Mouse (Mus musculus): ENCODE results near the gene Cdkn2aipnl.

The Cdkn2aipnl gene

DNA sequence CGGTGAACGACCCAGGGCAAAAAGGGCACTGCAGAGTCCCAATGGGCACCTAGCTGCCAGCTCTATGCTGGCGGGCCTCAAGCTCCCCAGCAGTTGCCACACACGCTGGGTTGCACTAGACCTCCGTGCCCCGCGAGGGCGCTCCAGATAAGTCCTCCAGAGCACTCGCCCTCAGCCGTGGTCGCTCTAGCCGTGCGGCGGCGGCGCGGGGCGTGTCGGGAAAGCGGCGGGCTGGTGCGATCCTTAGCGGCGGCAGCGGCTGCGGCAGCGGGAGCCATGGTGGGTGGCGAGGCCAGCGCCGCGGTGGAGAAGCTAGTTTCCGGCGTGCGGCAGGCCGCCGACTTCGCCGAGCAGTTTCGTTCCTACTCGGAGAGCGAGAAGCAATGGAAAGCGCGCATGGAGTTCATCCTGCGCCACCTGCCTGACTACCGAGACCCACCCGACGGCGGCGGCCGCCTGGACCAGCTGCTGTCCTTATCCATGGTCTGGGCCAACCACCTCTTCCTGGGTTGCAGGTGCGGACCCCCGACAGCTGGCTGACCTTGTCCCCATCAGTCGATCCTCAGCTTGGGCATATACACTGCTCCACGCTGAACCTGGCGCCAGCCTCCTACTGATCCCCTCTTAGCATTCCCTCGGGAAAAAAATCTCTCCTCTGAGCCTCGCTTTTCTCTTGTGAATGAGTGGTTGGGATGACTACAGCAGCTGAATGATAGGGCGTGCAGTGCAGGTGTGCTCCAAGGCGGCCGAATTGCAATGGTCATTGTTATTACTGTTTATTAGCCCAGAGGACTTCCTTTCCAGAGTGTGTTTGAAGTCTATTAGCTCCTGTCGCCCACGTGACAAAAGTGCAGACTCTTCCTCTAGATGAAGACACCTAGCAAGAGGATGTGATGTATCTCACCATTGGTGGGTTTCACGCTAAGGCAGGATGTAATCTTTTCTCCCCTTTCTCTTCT is at the start of gene Cdkn2aipnl:
Gene Cdkn2aipnl, plus strand, starts transcription at position 219 of the 959 bp plus-strand sequence.
- DNase-seq, result peak; percentile 92 to 95

DNA sequence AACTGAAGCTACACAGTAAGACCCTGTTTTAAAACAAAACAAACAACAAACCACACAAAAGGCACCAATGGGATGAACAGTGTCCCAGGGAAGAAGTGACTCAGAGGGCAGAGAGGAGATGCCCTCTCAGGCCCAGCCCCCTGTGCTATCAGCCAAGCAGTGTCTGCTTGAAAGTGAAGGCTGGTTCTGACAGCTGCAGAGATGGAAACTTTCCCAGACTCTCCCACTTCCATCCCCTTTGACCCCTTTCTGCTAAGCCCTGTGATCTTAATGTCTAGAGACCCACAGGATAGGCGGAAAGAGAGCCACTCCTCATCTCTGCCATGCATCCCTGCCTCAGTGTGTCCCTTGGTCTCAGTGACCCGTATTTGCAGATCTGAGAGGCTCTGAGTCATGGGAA is 49.5 kb upstream of the Cdkn2aipnl start:
- no peak for DNase-seq

DNA sequence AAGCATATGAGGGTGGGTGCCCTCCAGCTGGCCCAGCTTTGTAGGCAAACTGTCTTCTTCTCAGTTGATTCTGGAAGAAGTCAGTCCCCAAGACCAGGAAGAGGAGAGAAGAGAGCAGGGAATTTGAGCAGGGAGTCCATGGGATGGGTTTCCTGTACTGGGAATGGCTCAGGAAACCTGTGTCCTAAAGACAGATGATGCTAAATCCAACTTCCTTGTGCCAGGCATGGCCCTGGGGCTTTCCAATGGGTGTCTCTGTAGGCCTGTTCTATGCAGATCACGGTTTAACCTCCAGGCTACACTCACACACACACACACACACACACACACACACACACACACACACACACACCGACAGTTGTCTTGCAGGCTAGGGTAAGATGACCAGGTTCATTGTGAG is 48.9 kb upstream of the Cdkn2aipnl start:
- no peak for DNase-seq

DNA sequence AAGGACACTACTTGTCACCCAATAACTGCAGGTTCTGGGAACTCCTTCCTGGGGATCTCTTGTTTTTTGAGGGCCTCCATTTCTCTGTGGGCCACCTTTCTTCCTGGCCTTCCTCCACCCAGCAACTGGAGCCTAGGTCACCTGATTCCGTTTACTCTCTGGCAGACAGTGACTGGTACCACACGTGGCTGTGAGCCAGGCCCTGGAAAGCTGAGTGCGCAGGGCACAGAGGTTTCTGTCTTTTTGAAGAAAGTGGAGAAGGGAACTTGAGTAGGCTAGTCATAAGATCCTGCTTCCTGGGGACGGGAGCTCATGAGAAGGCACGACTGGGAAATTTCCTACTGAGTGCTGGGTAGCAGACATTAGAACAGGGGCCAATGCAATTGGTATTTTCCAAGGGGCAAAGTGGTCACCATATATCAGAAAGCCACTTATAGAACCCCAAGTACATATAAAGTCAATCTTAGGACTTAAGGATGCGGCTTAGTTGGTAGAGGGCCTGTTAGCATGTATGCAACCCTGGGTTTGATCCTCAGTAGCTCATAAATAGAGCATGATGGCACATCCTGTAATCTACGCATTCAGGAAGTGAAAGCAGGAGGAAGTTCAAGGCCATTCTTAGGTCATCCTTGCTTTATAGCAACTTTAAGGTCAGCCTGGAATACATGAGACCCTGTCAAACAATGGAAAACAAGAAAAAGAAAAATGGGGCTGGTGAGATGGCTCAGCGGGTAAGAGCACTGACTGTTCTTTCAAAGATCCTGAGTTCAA is 45.9 kb upstream of the Cdkn2aipnl start:
- DNase-seq, result no peak

DNA sequence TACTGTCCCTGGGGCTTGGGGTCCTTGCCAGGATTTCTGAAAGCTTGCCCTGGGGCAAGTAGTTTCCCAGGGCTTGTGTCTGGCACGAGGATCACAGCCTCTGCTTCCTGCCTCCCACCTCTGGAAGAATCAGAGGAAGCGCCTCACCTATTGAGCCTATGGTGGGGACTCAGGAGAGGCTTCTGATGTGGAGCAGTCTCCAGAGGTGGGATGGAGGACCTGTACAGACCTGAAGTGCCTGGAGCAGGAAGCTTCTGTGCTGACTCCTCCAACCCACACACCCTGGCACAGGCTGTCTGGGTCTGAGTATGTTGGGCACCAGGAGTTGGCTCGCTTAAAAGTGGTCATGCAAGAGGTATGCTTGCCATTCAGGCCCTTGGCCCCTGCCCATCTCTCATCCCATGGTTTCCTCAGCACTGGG is 45.0 kb upstream of the Cdkn2aipnl start:
- no peak for DNase-seq

DNA sequence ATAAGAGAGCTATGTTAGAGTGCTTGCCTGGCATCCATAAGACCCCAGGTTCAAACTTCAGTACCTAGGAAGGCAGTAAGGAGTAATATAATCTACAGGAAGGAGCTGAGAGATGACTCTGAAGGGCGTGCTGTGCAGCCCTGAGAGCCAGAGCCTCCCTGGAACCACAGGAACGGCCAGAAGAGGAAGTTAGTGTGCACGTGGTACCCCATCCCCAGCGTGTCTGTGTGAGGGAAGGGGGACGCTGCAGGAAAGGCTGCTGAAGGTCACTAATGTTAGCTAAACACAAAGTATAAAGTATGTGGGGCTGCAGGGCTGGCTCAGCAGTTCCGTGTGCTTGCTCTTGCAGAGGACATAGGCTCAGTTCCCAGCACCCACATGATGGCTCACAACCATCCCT is 41.9 kb upstream of the Cdkn2aipnl start:
- DNase-seq, result peak in 1 of 2 experiments; percentile 6

DNA sequence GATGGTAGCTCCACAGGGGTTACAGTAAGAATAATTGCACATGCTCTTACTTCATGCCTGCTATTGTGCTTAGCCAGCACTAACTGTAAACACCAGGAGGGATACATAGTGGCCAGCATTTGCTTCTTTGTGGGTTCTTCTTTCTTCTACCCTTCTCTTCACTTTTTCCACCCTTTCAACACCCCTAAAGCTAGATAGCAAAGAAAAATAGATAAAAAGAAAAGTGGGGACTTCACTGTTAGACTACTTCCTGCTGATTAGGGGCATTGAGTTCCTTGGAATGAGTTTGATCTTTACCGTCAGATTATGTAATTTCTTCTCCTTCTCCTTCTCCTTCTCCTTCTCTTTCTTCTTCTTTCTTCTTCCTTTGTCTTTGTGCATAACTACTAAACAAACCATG is 41.1 kb upstream of the Cdkn2aipnl start:
- DNase-seq, result no peak

DNA sequence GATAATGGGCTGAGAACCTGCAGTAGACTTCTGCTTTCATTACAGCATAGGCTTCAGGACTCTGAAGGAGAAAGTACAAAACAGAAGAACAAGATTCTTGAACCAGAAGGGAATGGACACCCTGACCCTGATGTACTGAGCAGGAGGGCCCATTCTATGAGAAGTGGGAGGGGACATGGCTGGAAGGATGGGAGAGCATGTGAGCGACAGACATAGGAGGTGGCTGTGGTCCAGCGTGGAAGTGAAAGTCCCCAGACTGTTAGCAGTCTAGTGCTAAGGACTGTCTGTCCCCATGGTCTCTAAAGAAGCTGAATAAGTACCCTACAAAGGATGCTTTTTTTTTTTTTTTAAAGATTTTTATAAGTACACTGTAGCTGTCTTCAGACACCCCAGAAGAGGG is 40.4 kb upstream of the Cdkn2aipnl start:
- no peak for DNase-seq

DNA sequence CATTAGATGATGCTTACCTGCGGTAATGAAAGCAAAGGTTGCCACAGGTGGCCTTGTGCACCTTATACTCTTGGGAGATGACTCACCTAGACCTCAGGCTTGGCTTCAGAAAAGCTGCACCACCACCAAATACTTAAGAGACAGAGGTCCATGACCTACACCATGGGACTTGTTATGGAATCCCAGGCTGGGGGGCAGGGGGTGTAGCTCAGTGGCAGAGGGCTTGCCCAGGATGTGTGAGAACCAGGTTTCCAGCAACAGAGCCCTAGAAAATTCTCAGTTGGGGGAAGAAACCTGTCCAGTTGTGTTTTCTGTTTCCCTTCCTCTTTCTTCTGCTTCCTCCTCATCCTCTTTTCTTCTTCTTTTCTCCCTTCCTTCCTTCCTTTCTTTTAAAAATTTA is 36.3 kb upstream of the Cdkn2aipnl start:
- no peak for DNase-seq

DNA sequence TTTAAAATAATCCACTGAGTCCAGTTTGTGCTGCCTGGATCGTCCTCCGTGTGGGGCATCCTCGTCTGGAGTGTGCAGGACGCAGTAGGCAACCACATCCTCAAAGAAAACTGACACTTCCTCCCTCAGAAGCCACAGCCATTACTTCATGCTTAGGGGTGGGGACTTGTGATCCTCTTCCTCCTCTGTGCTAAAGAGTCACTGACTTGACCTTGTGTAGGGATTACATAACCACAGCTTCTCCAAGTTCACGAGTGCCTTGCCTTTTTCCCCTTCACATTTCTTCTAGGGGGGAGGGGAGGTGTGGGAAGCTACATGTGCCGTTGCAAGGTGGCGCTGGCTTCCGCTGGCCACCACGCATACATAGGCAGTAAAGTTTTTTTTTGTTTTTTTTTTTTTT is 35.7 kb upstream of the Cdkn2aipnl start:
- DNase-seq, result peak; percentile 14 to 61

DNA sequence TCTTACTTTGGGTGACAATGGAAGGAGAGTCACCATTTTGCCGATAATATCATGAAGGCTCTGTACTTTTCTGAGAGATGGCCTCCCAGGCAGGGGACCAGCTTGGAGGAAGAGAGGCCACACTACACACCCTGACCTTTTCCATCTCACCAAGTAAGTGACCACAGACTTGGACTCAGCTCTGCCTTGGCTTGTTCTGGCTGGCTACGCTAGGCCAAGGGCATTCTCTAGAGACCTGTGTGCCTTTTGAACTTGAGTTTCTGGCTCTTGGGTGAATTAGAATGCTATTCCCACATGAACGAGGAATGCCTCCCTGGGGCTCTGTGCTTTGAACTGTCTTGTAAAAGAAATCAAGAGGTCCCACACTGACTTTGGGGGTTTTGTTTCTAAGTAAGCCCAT is 33.2 kb upstream of the Cdkn2aipnl start:
- no peak for DNase-seq

DNA sequence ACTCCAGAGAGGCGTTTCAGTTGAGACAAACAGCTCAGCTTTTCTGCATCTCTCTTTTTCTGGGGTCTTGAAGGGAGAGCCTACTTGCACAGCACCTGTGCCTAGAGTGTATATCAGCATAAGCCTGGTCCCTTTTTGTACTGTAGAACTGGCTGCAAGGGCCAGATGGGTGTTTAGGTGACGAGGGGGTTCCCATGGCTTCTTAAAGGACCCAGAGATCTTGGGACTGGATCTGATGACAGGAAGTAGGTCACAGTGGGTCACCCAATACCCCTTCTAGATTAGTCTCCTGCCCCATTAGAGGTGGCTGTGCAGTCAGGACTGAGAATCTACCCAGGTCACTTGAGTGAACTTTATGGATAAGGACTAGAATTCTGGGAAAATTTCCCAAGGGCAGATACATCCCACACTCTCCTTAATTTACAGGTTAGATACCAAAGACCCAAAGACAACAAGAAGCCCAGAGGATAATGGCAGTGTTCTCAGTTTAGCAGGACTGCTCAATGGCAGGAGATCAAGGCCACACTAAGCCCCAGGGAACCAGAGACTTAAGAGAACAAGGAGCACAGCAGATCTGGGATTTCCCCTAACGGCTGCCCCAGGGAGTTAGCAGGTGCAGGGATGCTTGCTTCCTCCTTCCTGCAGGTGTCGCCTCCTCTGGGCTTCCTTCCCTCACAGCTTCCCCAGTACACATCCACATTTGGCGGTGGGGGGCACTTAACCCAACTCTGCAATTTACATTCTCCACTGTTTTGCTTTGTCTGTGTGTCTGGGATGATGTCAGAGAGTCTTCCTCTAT is 31.6 kb upstream of the Cdkn2aipnl start:
- DNase-seq, result peak; percentile 66 to 77

DNA sequence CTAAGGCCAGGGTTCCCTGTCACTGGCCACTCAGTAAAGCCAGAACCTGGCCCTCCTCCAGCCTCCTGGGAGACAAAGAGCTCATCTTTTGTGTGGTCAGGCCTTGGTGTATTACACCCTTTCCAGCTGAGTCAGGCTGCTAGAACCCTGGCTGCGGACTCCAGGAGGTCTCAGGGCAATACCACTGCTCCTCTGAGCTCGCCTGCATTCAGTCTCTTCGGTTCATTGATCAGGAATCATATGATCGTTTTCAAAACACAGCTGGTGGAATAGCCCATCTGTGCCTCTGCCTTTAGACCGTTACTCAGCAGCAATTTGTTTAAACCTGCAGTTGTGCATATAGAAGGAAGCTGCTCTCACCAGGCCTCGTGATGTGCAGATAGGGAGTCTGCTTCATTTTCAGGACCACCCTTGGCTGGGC is 30.1 kb upstream of the Cdkn2aipnl start:
- DNase-seq, result no peak

DNA sequence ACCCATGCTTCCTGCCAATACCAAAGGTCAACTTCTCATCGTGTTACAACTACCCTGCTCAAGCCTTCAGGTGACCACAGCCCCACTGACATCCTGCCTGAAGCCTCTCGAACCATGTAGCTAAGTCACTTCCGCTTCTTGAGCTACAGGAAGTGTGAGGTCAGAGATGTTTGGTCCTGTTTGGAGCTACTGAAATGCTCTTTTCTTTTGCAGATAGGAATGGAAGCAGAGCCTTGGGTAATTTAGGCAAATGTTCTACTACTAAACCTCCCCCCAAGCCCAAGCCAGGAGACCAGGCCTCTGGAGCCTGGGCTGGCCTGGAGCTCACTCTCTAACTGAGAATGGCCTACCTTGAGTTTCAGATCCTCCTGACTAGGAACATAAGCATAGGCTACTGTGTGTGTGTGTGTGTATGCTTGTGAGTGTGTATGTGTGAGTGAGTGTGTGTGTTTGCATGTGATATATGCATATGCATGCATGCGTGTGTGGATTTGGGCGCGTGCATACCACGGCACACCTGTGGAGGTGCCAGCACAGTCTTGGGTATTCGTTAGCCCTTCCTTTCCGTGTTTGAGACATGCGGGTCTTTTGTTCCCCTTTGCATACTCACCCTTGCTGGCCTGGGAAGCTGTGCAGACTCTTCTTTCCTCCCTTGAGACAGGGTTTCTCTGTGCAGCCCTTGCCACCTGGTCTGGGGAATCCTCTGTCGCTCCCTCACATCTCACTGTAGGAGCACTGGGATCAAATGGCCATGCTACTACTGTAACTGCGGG is 28.5 kb upstream of the Cdkn2aipnl start:
- DNase-seq, result peak in 1 of 2 experiments; percentile 60

DNA sequence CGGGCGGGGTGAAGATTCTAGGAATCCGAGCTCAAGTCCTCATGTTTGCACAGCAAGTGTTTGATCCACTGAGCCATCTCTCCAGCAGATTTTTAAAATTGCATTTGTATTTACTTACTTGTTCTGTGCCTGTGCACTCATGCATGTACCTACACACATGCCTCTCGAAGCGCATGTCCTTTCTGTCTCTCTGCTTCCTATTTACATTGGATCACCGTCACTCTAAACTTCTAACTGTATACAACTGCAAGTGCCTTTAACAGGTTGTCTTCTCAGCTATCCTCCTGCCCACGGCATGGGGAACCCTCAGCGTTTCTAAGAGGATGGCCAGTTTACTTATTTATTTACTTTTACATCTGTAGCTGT is 27.9 kb upstream of the Cdkn2aipnl start:
- no peak for DNase-seq

DNA sequence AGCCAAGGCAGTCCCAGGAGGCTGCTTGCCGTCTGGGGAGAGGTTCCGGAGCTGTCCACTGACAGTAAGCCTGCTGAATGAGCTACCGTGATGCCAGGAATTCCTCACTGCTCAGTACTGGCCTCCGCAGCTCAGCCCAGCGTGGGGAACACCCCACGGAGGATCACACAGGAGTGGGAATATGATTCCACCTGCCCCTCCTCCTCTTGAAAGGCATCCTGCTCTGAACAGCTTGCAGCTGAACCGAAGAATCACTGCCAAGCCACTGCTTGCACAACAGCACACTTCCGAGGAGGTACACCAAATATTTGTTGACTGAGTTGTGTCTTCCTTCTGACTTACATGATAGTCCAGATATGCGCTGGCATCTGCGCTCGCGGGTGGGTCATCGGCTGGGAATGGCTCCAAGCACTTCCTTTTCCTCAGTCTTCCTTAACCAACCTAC is 26.9 kb upstream of the Cdkn2aipnl start:
- no peak for DNase-seq

DNA sequence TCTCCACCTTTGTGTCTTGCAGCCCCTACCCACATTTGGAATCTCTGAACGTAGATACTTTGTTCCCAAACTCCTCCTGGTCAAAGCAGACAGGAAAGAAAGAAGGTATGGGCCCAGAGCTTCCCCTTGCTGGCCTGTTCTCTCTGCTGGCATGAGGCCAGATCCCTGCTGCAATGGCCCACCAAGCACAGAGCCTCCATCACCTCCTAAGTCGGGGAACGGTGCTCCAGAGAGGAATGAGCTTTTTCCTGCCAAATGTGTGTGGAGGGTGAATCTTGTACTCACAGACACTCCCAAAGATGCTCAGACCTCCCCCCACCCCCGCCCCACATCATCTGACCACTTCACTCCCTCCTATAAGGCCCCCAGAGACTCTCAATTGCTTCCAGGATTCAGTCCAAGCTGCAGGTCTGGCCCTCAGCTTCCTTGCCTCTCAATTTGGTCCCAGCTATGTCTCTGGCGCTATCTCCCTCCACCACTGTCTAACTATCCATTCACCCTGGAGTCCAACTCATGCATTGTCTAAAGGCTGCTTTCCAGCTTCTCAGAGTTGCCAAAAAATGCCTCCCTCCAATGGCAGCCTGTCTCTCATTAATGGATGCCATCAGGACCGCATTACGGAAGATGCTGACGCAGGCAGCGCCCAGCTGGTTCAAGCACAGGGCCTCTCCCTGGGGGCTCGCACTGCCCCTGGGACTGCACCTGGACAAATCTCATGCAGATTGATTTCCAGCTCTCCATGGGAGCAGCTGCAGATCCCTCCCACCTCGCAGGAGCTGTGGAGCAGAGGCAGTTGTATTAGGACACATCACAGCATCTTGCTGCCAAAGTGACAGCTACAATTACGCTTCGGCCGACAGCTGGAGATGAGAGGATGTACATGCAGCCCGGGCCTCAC is 24.6 kb upstream of the Cdkn2aipnl start:
- no peak for DNase-seq

DNA sequence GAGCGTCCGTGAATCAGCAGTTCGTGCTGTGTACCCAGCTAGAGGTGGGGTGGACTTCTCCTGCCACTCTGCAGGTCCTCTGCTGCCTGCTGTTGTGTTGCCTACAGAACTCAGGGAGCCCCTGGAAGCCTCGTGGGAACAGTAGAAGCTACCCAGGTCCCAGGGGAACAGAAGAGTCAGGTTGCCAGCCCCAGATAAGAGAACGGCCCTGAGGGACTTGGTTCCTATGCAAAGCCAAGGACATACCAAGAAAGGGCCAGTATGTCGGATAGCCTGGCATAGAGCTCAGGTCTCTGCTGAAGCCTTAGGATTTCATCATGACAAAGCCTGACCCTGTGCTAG is 24.0 kb upstream of the Cdkn2aipnl start:
- DNase-seq, result no peak

DNA sequence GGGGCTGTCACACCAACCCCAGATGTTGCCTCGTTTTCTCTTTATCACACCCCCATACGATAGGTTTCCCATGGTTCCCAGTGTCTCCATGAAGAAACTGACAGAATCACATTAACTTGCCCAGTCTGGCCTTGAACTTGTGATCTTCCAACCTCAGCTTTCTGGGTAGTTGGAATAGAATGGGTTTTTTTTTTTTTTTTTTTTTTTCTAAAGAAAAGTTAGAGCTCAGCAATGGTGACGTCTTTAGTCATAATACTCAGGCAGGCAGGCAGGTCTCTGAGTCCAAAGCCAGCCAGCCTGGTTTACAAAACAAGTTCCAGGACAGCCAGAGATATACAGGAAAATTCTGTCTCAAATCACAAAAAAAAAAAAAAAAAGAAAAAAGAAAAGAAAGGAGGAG is 23.2 kb upstream of the Cdkn2aipnl start:
- DNase-seq, result no peak

DNA sequence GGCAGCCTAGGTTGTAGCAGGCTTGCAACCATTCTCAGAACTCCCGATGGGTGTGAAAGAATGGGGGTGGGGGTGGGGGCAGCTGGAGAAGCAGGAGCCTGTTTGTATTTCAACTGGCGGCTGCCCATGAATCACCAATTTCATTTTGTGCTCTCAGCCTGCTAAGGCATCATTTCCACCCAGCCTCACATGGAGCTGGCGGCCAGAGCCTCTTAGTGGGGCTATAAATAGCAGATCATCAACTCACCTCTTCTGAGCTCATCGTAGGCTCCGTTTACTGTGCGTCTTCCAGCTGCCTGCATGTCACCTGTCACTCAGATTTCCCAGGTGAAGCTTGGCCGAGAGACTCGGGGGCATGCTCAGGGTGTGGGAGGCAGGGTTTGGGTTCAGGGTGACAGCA is 21.9 kb upstream of the Cdkn2aipnl start:
- DNase-seq, result peak in 1 of 2 experiments; percentile 39

DNA sequence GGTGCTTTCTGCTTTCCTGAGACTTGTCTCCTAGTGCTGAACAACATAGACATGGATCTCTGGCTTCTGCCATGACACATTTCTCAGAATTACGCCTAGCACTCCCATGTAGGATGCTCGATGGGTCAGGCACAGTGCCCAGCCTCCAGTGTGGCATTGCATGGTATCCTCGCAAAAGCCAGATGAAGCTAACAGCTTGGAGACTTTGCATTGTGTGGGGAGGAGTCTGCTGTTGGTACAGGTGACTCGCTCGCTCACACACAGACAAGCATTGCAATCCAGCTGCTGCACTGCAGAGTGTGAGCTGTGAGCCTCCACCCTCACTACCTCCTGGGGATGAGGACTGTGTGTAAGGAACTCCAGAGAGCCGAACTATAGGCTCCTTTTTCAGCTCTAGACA is 21.3 kb upstream of the Cdkn2aipnl start:
- DNase-seq, result no peak

Data from thymus, adult 18-20 months (tissue).